9 mouse cellular contexts compared by ENCODE assay signal in the genomic region with DNA sequence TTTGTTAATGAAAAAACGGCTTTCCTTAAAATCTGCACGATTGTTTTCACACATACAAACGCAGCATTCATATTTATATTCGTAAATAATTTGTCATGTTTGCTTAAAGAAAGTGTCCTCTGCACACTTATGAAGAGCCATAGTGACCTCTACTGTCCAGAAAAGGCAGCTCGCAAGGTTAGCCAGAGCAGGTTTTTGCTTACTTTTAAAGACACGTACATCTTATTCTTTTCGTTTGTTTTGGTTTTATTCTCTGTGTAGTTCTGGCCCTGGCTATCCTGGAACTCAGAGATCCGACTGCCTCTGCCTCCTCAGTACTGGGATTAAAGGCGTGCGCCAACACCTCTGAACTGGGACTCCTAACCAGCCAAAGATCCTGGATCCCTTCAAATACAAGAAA. TPM values are rescaled to one million over a fixed set of nuclear protein-coding genes. Genes with fewer than 3 reads are reported as not detected.
A peak's percentile ranks its signal among the peaks of the same experiment; 100 is the strongest.
DNase-seq lines count a peak whose midpoint lies in the region; ATAC-seq lines count a peak whose summit lies in the region.
"Had no signal": no experiment of that assay in that cellular context is flagged by ENCODE, and none has a peak within 500 bp of the region (broad histone marks: within the 10 kb centered on the region; RNA-seq: fewer than 3 reads in every experiment).

No protein-coding gene starts in this region.

- no peaks in the 10 kb centered on the region for H3K9me3 ChIP-seq in forebrain, embryonic 14.5 days (replicated peaks; ENCODE audit: control insufficient read depth, low read length)
- H3K9me3 ChIP-seq in forebrain, embryonic 10.5 days: no peaks in the 10 kb centered on the region
- H3K9me3 ChIP-seq in embryonic facial prominence, embryonic 10.5 days: no peaks in the 10 kb centered on the region
- H3K9me3 ChIP-seq: stomach, embryonic 15.5 days had no signal

- WGBS in forebrain, embryonic 14.5 days: 39% methylated on average over 10 of the region's 10 CpGs
- 39% methylated on average over 10 of the region's 10 CpGs for WGBS in forebrain, embryonic 10.5 days
- WGBS in embryonic facial prominence, embryonic 10.5 days: 37% methylated on average over 10 of the region's 10 CpGs

- peak; percentile 66 for DNase-seq in forebrain, embryonic 14.5 days (ENCODE audit: low spot score)
- no peak for DNase-seq in forebrain, embryonic 10.5 days (ENCODE audit: extremely low spot score, low spot score)
- DNase-seq in thymus, postnatal 0 days (ENCODE audit: low spot score): peak; percentile 21
- DNase-seq in thymus, adult 18-20 months: no peak
- DNase-seq in embryonic facial prominence, embryonic 10.5 days (ENCODE audit: low spot score): peak; percentile 23
- DNase-seq in layer of hippocampus, adult 11-12 months (ENCODE audit: low spot score): peak; percentile 53
- DNase-seq in lung, postnatal 25 days (ENCODE audit: low spot score): peak; percentile 11
- no peak for DNase-seq in ovary, adult 18-20 months (ENCODE audit: low spot score)

- peaks cover 6% of the 10 kb centered on the region for H3K4me1 ChIP-seq in forebrain, embryonic 14.5 days (ENCODE audit: control insufficient read depth, insufficient read depth, low read length)
- peaks cover 10% of the 10 kb centered on the region for H3K4me1 ChIP-seq in forebrain, embryonic 10.5 days
- peaks cover 9% of the 10 kb centered on the region for H3K4me1 ChIP-seq in embryonic facial prominence, embryonic 10.5 days

- no peak overlapping the region for H3K9ac ChIP-seq in forebrain, embryonic 14.5 days (ENCODE audit: low read length)
- H3K9ac ChIP-seq: stomach, embryonic 15.5 days had no signal

- H3K27me3 ChIP-seq in forebrain, embryonic 14.5 days (replicated peaks; ENCODE audit: control insufficient read depth, insufficient read depth, low read length): no peaks in the 10 kb centered on the region
- no peaks in the 10 kb centered on the region for H3K27me3 ChIP-seq in forebrain, embryonic 10.5 days (ENCODE audit: poor library complexity, severe bottlenecking)
- H3K27me3 ChIP-seq in embryonic facial prominence, embryonic 10.5 days (replicated peaks; ENCODE audit: low read depth, poor library complexity, severe bottlenecking): no peaks in the 10 kb centered on the region
- H3K27me3 ChIP-seq: stomach, embryonic 15.5 days had no signal

- H3K4me3 ChIP-seq in forebrain, embryonic 14.5 days (ENCODE audit: low read depth, low read length): no peak overlapping the region
- H3K4me3 ChIP-seq in forebrain, embryonic 10.5 days: no peak overlapping the region
- H3K4me3 ChIP-seq in embryonic facial prominence, embryonic 10.5 days: no peak overlapping the region

- no peak overlapping the region for H3K27ac ChIP-seq in forebrain, embryonic 14.5 days (ENCODE audit: low read depth, low read length)
- H3K27ac ChIP-seq in forebrain, embryonic 10.5 days: no peak overlapping the region
- H3K27ac ChIP-seq in embryonic facial prominence, embryonic 10.5 days (replicated peaks): no peak overlapping the region
- H3K27ac ChIP-seq: stomach, embryonic 15.5 days had no signal

- peaks cover 12% of the 10 kb centered on the region for H3K36me3 ChIP-seq in forebrain, embryonic 14.5 days (ENCODE audit: control insufficient read depth, insufficient read depth, low read length)
- peaks cover 22% of the 10 kb centered on the region for H3K36me3 ChIP-seq in forebrain, embryonic 10.5 days (replicated peaks)
- peaks cover 22% of the 10 kb centered on the region for H3K36me3 ChIP-seq in embryonic facial prominence, embryonic 10.5 days (replicated peaks)

- no peak overlapping the region for H3K4me2 ChIP-seq in forebrain, embryonic 14.5 days (ENCODE audit: low read length)

- ATAC-seq in forebrain, embryonic 14.5 days: no peak

RNA-seq across cellular contexts. Expression of gene Plrg1, which starts 1.6 kb away (rescaled TPM):
- 140 and 145 TPM in 2 replicates for polyA plus RNA-seq in forebrain, embryonic 14.5 days (2014; fragmentation: Nextera tagmentation; extraction: Ambion mirVana)
- polyA plus RNA-seq in forebrain, embryonic 10.5 days (2016; fragmentation: Nextera tagmentation; extraction: Ambion mirVana): 136 and 137 TPM in 2 replicates
- 94.0 and 96.4 TPM in 2 replicates for polyA plus RNA-seq in thymus, postnatal 0 days (2015; fragmentation: Nextera tagmentation; extraction: Ambion mirVana)
- polyA plus RNA-seq in embryonic facial prominence, embryonic 10.5 days (2016; fragmentation: Nextera tagmentation; extraction: Ambion mirVana): 133 and 139 TPM in 2 replicates

RNA-seq across cellular contexts. Expression of gene Fgb, which starts 4.1 kb away (rescaled TPM):
- polyA plus RNA-seq in forebrain, embryonic 14.5 days (2014; fragmentation: Nextera tagmentation; extraction: Ambion mirVana): not detected in 2 replicates
- not detected in 2 replicates for polyA plus RNA-seq in forebrain, embryonic 10.5 days (2016; fragmentation: Nextera tagmentation; extraction: Ambion mirVana)
- polyA plus RNA-seq in thymus, postnatal 0 days (2015; fragmentation: Nextera tagmentation; extraction: Ambion mirVana): 0.17 and 0.20 TPM in 2 replicates
- polyA plus RNA-seq in embryonic facial prominence, embryonic 10.5 days (2016; fragmentation: Nextera tagmentation; extraction: Ambion mirVana): not detected in 2 replicates

RNA-seq across cellular contexts. Expression of gene Fga, which starts 27.9 kb away (rescaled TPM):
- not detected in 2 replicates for polyA plus RNA-seq in forebrain, embryonic 14.5 days (2014; fragmentation: Nextera tagmentation; extraction: Ambion mirVana)
- polyA plus RNA-seq in forebrain, embryonic 10.5 days (2016; fragmentation: Nextera tagmentation; extraction: Ambion mirVana): not detected in 2 replicates
- polyA plus RNA-seq in thymus, postnatal 0 days (2015; fragmentation: Nextera tagmentation; extraction: Ambion mirVana): 0.25 and 0.35 TPM in 2 replicates
- polyA plus RNA-seq in embryonic facial prominence, embryonic 10.5 days (2016; fragmentation: Nextera tagmentation; extraction: Ambion mirVana): not detected in 2 replicates

RNA-seq across cellular contexts. Expression of gene Fgg, which starts 46.2 kb away (rescaled TPM):
- polyA plus RNA-seq in forebrain, embryonic 14.5 days (2014; fragmentation: Nextera tagmentation; extraction: Ambion mirVana): not detected in 2 replicates
- not detected in 2 replicates for polyA plus RNA-seq in forebrain, embryonic 10.5 days (2016; fragmentation: Nextera tagmentation; extraction: Ambion mirVana)
- 0.99 and 1.0 TPM in 2 replicates for polyA plus RNA-seq in thymus, postnatal 0 days (2015; fragmentation: Nextera tagmentation; extraction: Ambion mirVana)
- 0.16 and 0.18 TPM in 2 replicates for polyA plus RNA-seq in embryonic facial prominence, embryonic 10.5 days (2016; fragmentation: Nextera tagmentation; extraction: Ambion mirVana)

Comparison
In these comparisons a context has a peak if more than half of its experiments do, and no peak if none do; other contexts are left out.
1. DNase-seq: peak in forebrain, embryonic 14.5 days (single experiment), thymus, postnatal 0 days (single experiment), embryonic facial prominence, embryonic 10.5 days (single experiment), layer of hippocampus, adult 11-12 months (single experiment) and lung, postnatal 25 days (single experiment); none in forebrain, embryonic 10.5 days (single experiment), thymus, adult 18-20 months (0 of 2) and ovary, adult 18-20 months (single experiment).